Mouse (Mus musculus) ES-E14 (cell line): ENCODE measurements around the gene Mrpl17.

Source experiments
- CHD2 ChIP-seq: IDR thresholded peaks from 2 replicates; pipeline ENCODE4 v1.6.1; 2014; ENCODE audit warnings: mild to moderate bottlenecking, low read depth, low read length, inconsistent platforms
- HCFC1 ChIP-seq: IDR thresholded peaks from 2 replicates; pipeline ENCODE4 v1.6.1; 2012; ENCODE audit warnings: low read length, inconsistent platforms, borderline replicate concordance; ENCODE audit not compliant: insufficient read depth
- MAFK ChIP-seq: IDR thresholded peaks from 2 replicates; pipeline ENCODE4 v1.6.1; 2014; ENCODE audit warnings: mild to moderate bottlenecking, low read depth, low read length, inconsistent platforms; ENCODE audit not compliant: insufficient read depth
- ZC3H11A ChIP-seq: IDR thresholded peaks from 2 replicates; pipeline ENCODE4 v1.6.1; 2012; ENCODE audit warnings: low read depth, mild to moderate bottlenecking, inconsistent platforms, low read length, borderline replicate concordance
- ZNF384 ChIP-seq: IDR thresholded peaks from 2 replicates; pipeline ENCODE4 v1.6.1; 2012; ENCODE audit warnings: low read depth, low read length, inconsistent platforms

DNA sequence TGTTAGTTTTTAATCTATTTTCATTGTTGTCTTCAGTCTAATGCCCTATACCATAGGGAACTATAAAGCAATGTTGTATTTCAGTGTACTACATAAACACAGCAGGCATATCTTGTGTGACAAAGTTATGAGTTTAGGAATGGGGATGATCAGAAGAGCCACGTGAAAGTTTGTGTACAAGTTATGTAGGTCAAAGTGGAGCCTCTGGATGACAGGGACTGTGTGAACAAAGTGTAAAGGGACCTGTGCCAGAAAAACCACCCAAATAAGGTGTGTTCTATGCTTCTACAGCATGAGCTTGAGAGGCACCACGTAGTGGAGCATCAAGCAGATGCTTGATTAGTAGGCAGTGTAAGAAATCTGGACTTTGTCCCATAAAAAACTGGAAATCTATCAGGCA is 4.2 kb downstream of the Mrpl17 start:
- TF ChIP-seq CHD2 (no peak), ZC3H11A (no peak), ZNF384 (no peak), HCFC1 (no peak), MAFK (no peak)
